Mouse (Mus musculus) G1E (cell line): Measurements from ENCODE around the gene Fads2. TPM values are rescaled to one million over a fixed set of nuclear protein-coding genes. Genes with fewer than 3 reads are reported as not detected.
A peak's percentile ranks its signal among the peaks of the same experiment; 100 is the strongest.

ENCODE experiments used
- ATAC-seq: 2 replicates; pipeline ENCODE4 v1.8.0; 2016; ENCODE audit warnings: mild to moderate bottlenecking; ENCODE audit not compliant: insufficient number of reproducible peaks, poor library complexity, low FRiP score, severe bottlenecking; ENCODE audit errors: extremely low read depth
- DNase-seq: peaks from one replicate; pipeline ENCODE4 v3.0.0; 2012; ENCODE audit warnings: low spot score
- H3K27me3 ChIP-seq: 2 replicates; pipeline ENCODE4 v1.6.1; 2012; ENCODE audit warnings: mild to moderate bottlenecking, low read length, inconsistent platforms; ENCODE audit not compliant: insufficient read depth
- H3K36me3 ChIP-seq: replicated peaks from 2 replicates; pipeline ENCODE3; 2012; ENCODE audit warnings: mild to moderate bottlenecking, inconsistent platforms
- H3K4me1 ChIP-seq: 2 replicates; pipeline ENCODE4 v1.6.1; 2012; ENCODE audit warnings: low read depth, low read length, inconsistent platforms, mixed read lengths; ENCODE audit not compliant: insufficient read depth
- H3K4me3 ChIP-seq: 2 replicates; pipeline ENCODE4 v1.5.1; 2012; ENCODE audit warnings: low read depth, mild to moderate bottlenecking, inconsistent platforms, low read length, moderate library complexity, mixed read lengths
- H3K9me3 ChIP-seq: replicated peaks from 2 replicates; pipeline ENCODE4 v1.6.1; 2012; ENCODE audit warnings: inconsistent platforms
- CTCF ChIP-seq: IDR thresholded peaks from 2 replicates; pipeline ENCODE4 v1.5.1; 2012; ENCODE audit warnings: low read depth, low read length, inconsistent platforms, mixed read lengths
- GATA1 ChIP-seq: IDR thresholded peaks from 2 replicates; pipeline ENCODE4 v1.6.1; 2012; ENCODE audit warnings: borderline replicate concordance, low read length, inconsistent platforms, mixed read lengths
- GATA2 ChIP-seq: IDR thresholded peaks from 2 replicates; pipeline ENCODE4 v1.6.1; 2012; ENCODE audit warnings: low read depth, low read length, inconsistent platforms, borderline replicate concordance
- POLR2AphosphoS5 ChIP-seq: IDR thresholded peaks from 2 replicates; pipeline ENCODE4 v1.6.1; 2012; ENCODE audit warnings: low read depth, low read length, inconsistent platforms; ENCODE audit not compliant: insufficient replicate concordance
- TAL1 ChIP-seq: conservative IDR thresholded peaks from 2 replicates; pipeline ENCODE4 v1.6.1; 2012; ENCODE audit warnings: low read depth, low read length, inconsistent platforms, mixed read lengths
- polyA plus RNA-seq: library from polyadenylated mRNA; stranded (reverse); fragments of >175 nt; gene quantifications from 2 replicates; pipeline ENCODE4 v1.2.3, GENCODE M21; 2012
- total RNA-seq, 2 experiments: library from RNA; stranded (forward) in 1 of 2; stranded (reverse) in 1 of 2; fragments of 200-1000 nt in 1 of 2; fragments of >200 nt in 1 of 2; fragmentation: Nextera tagmentation in 1 of 2; gene quantifications; 2 replicates each; pipeline ENCODE4 v1.2.3; 2014 to 2017

Gene Fads2
- total and polyA plus RNA-seq, 3 experiments = 182 to 275 (median 226) TPM

GRCm38 (mm10) chr19:10019214-10019760 is 82.3 kb downstream of the Fads2 start:
- Histone ChIP-seq H3K4me1 (peaks cover 90% of the 10 kb centered on the region), H3K36me3 (peaks cover 8% of the 10 kb centered on the region), H3K9me3 (no peaks in the 10 kb centered on the region), H3K4me3 (no peak overlapping the region), H3K27me3 (no peaks in the 10 kb centered on the region)
- no peak for TF ChIP-seq CTCF
- TF ChIP-seq POLR2AphosphoS5 = no peak
- no peak for TF ChIP-seq GATA2
- TF ChIP-seq TAL1 = no peak
- DNase-seq (no peak), ATAC-seq (no peak)

- Histone ChIP-seq H3K4me3 (peak overlapping the region; percentile 71), H3K4me1 (peaks cover 95% of the 10 kb centered on the region), H3K27me3 (no peaks in the 10 kb centered on the region), H3K9me3 (no peaks in the 10 kb centered on the region), H3K36me3 (peaks cover 8% of the 10 kb centered on the region)
- TF ChIP-seq TAL1 = no peak
- no peak for TF ChIP-seq GATA2
- no peak for TF ChIP-seq CTCF
- ATAC-seq (0 out of 2 replicates have a peak, but pooled peaks have one; percentile 4), DNase-seq (no peak)
Observed at GRCm38 (mm10) chr19:10018527-10018818, 83.1 kb downstream of the Fads2 start.

GRCm38 (mm10) chr19:10017637-10018526 is 83.7 kb downstream of the Fads2 start:
- no peaks in the 10 kb centered on the region for H3K9me3 ChIP-seq
- TF ChIP-seq CTCF (no peak), POLR2AphosphoS5 (no peak), GATA2 (no peak), TAL1 (no peak)
- peak; percentile 47 for ATAC-seq
- peaks cover 8% of the 10 kb centered on the region for H3K36me3 ChIP-seq
- no peaks in the 10 kb centered on the region for H3K27me3 ChIP-seq
- peaks cover 96% of the 10 kb centered on the region for H3K4me1 ChIP-seq
- peak overlapping the region; percentile 71 for H3K4me3 ChIP-seq
- peak; percentile 89 for DNase-seq

- Histone ChIP-seq H3K4me3 (no peak overlapping the region; the same call in 1 of the 2 replicates), H3K27me3 (no peaks in the 10 kb centered on the region), H3K9me3 (no peaks in the 10 kb centered on the region), H3K4me1 (peaks cover 94% of the 10 kb centered on the region), H3K36me3 (peaks cover 8% of the 10 kb centered on the region)
- ATAC-seq = no peak
- no peak for TF ChIP-seq CTCF
- TF ChIP-seq GATA1 = no peak
- TF ChIP-seq TAL1 = no peak
- TF ChIP-seq POLR2AphosphoS5 = no peak
- TF ChIP-seq GATA2 = no peak
- DNase-seq = no peak
Observed at GRCm38 (mm10) chr19:10016151-10016550, 85.4 kb downstream of the Fads2 start.

- Histone ChIP-seq H3K4me3 (peak overlapping the region; percentile 71; the same call in 1 of the 2 replicates), H3K9me3 (no peaks in the 10 kb centered on the region), H3K4me1 (peaks cover 93% of the 10 kb centered on the region), H3K27me3 (0 out of 2 replicates have a peak, but pooled peaks cover under 1% of the 10 kb centered on the region), H3K36me3 (peaks cover 8% of the 10 kb centered on the region)
- no peak for DNase-seq
- TF ChIP-seq CTCF = no peak
- TF ChIP-seq TAL1 = no peak
- no peak for TF ChIP-seq GATA1
- no peak for TF ChIP-seq POLR2AphosphoS5
- no peak for TF ChIP-seq GATA2
- ATAC-seq = no peak
Observed at GRCm38 (mm10) chr19:10015442-10015841, 86.1 kb downstream of the Fads2 start.

GRCm38 (mm10) chr19:10014824-10015223 is 86.7 kb downstream of the Fads2 start:
- ATAC-seq (peak; percentile 48), DNase-seq (peak; percentile 73)
- peaks cover 5% of the 10 kb centered on the region for H3K36me3 ChIP-seq
- H3K4me3 ChIP-seq = peak overlapping the region; percentile 71
- no peaks in the 10 kb centered on the region for H3K9me3 ChIP-seq
- H3K4me1 ChIP-seq = peaks cover 92% of the 10 kb centered on the region
- TF ChIP-seq GATA2 (no peak), TAL1 (peak; percentile 73), CTCF (no peak)
- H3K27me3 ChIP-seq = peaks cover 4% of the 10 kb centered on the region; the same call in 1 of the 2 replicates
